Mouse (Mus musculus) megakaryocyte, adult 5-6 weeks (primary cell): Measurements from ENCODE around the gene Tnni1. TPM values are rescaled to one million over a fixed set of nuclear protein-coding genes. Genes with fewer than 3 reads are reported as not detected.

ENCODE experiments used
- ATAC-seq: 2 replicates; pipeline ENCODE4 v1.8.0; 2016; ENCODE audit warnings: mild to moderate bottlenecking, inconsistent platforms; ENCODE audit not compliant: poor library complexity, severe bottlenecking
- total RNA-seq, 2 experiments: library from RNA; stranded (forward) in 1 of 2; stranded (reverse) in 1 of 2; fragments of 153-499, 151-499 nt in 1 of 2; fragments of 221-1000, 200-1000 nt in 1 of 2; gene quantifications; 2 replicates each; pipeline versions ENCODE4 v1.2.3 to v1.2.4; 2015 to 2017

Gene Tnni1
- total RNA-seq, 2 experiments from 2014 or later: 0.45 TPM; not detected in 1

DNA sequence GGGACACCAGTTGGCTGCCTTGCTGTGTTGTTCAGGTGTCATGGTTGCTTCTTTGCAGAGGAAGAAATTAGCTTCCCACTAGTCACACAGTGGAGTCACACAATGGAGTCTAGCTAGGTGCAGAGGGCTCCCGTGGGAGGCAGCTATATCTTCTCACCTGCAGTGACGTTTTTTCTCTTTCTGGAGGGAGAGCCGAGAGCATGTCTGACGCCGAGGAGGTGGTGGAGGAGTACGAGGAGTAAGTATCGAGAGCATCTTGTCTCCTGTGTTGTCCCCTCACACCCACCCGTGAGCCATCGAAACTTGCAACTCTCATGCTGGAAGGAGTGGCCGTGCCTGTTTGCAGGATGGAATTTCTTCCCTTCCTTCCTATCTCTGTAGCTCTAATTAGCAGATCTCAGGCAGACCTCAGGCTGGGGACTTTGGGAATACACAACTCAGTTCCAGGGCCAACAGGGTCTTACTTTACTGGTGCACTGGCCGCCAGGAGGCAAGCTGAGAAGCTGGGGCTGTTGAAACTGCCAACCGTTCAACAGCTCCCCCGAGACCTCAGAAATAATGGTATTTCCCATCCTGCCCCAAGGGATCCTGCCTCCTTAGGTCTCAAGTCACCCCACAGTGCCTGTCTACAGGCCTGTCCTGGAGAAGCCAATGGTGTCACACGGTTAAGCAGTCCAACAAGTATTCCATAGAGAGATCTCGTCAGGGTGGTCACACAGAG lies 61.6 kb downstream of the Tnni1 start:
- no peak for ATAC-seq

GRCm38 (mm10) chr1:135843519-135844262 lies 64.5 kb downstream of the Tnni1 start:
- ATAC-seq: no peak

DNA sequence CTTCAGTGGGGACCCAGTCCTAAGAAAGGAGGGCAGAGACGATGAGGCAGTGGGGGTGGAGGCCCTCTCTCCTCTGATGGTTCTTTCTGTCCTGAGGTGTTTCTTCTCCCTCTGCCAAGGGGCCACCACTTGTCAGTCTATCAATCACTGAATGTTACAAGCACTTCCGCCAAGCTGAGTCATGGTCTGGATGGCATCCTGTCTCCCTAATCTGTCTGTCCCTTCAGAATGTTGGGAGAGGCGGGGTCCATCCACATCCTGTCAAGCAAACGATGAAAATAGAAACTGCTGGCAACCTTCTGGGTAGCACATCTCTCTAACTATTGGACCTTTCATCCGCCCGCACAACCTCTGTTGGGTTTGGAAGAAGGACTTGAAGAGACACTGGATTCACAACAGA lies 65.2 kb downstream of the Tnni1 start:
- no peak for ATAC-seq

- no peak for ATAC-seq
Observed at GRCm38 (mm10) chr1:135846632-135847031, 67.4 kb downstream of the Tnni1 start.

- ATAC-seq: peak; percentile 54
Observed at GRCm38 (mm10) chr1:135847139-135847562, 67.9 kb downstream of the Tnni1 start.

GRCm38 (mm10) chr1:135847611-135848351 lies 68.5 kb downstream of the Tnni1 start:
- no peak for ATAC-seq

DNA sequence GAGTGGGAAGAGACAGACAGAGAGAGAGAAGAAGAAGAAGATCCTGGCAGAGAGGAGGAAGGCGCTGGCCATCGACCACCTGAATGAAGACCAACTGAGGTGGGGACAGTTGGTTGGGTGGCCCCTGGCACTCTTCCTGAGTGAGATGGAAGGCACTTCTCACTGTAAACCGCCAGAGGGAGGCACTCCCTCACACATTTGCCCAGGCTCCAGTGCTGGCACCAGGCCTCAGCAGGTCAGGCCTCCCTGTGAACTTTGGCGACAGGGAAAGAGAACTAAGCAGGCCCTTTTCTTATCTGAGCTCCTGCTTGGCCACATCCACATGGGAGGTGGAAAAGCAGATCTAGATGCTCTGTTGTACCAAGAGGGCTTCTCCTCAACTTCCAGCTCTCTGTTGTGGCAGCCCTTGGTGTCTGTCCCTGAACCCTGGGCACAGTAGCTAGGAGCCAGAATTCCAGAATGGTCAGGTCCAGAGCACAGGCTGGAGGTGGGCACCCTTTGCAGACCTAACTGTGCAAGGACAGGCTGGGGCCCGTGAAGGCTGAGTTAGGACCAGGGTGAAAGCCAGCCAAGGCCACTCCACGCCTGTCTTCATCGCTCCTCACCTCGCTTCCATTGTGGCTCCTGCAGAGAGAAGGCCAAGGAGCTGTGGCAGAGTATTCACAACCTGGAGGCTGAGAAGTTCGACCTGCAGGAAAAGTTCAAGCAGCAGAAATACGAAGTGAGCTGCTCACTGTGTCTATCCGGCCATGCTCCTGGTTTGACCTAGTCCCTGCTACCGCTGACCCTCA lies 71.7 kb downstream of the Tnni1 start:
- ATAC-seq: peak; percentile 32; the same call in 1 of the 2 replicates

DNA sequence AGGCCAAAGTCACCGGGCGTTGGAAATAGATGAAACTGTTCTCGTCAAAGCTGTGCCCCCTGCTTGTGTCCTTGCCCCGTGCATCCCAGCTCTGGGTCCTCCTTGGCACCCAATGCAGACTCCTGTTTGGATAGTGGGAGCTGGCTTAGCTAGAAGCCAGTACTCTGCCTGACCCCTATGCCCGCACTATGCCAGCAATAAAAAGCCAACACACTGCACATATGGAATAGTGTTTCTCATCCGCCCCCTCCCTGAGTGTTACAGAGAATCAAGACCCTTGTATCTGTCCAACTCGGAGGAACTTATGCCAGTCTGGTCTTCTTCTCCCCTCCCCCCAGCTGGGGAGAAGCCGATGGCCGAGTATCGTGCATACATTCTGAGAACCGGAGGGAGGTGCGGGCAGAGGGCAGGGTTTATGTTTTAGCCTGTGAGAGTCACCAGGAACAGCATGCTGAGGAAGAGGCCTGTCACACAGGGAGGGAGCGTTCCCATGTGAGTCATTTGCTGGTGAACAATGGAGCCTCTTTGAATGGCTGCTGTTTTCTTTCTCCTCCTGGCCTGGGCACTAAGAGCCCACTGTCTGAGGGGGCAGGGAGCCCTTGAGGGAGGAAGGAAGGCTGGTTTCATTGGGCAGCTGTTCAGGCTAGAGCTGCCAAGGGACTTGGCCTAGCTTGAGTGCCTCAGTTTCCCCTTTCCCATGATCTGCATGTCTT lies 73.0 kb downstream of the Tnni1 start:
- no peak for ATAC-seq

- no peak for ATAC-seq
Observed at GRCm38 (mm10) chr1:135853200-135853599, 74.0 kb downstream of the Tnni1 start.

GRCm38 (mm10) chr1:135854591-135855343 lies 75.5 kb downstream of the Tnni1 start:
- ATAC-seq: no peak

GRCm38 (mm10) chr1:135855344-135855687 lies 76.1 kb downstream of the Tnni1 start:
- ATAC-seq: no peak

- ATAC-seq: no peak
Observed at GRCm38 (mm10) chr1:135856070-135856469, 76.8 kb downstream of the Tnni1 start.

DNA sequence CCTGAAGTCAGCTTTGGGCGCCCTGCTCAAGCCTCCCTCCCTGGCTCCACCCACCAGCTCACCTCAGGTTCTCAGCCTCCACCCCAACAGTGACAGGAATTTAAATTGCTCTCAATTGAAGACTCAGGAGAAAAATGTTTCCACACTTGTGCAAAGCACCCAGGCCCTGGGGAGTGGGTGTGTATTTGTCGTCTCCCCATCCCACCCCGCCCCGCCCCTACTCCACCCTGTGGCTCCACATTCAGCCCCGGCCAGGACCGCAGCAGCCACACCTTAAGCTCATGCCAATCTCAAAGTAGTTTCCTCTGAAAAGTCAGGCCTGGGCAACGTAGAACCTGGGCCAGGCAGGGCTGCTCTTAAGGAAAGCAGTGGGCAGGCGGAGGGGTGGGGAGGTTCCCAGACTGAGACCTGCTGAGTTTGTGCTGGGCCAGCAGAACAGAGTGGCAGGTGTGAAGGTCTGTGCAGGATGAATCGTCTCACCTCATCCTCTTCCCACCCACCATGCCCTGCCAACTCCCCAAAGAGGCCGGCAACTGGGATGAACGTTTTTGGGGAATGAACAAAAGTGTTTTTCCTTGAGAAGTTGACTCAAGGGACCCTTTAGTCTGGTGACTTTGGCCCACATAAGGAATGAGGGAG lies 78.0 kb downstream of the Tnni1 start:
- no peak for ATAC-seq

GRCm38 (mm10) chr1:135858533-135858932 lies 79.3 kb downstream of the Tnni1 start:
- no peak for ATAC-seq

Other genes with a start within 250 kb of the Tnni1 start
- 36.2 and 44.1 TPM in 2 replicates for gene Nav1, start 172.1 kb upstream of the Tnni1 start, total RNA-seq (2015)
- 6.2 and 10.8 TPM in 2 replicates for gene Nav1, start 172.1 kb upstream of the Tnni1 start, total RNA-seq (2017)
- gene Csrp1, start 59.4 kb upstream of the Tnni1 start, total RNA-seq (2015): 86.2 and 87.6 TPM in 2 replicates
- 99.9 and 100 TPM in 2 replicates for gene Csrp1, start 59.4 kb upstream of the Tnni1 start, total RNA-seq (2017)
- 0.75 TPM in 1 of 2 replicates, not detected in the other for gene Phlda3, start 13.3 kb upstream of the Tnni1 start, total RNA-seq (2015)
- gene Phlda3, start 13.3 kb upstream of the Tnni1 start, total RNA-seq (2017): 0.22 and 1.2 TPM in 2 replicates
- gene Lad1, start 39.2 kb downstream of the Tnni1 start, total RNA-seq (2015): not detected in 2 replicates
- not detected in 2 replicates for gene Lad1, start 39.2 kb downstream of the Tnni1 start, total RNA-seq (2017)
- gene Tnnt2, start 56.9 kb downstream of the Tnni1 start, total RNA-seq (2015): not detected in 2 replicates
- not detected in 2 replicates for gene Tnnt2, start 56.9 kb downstream of the Tnni1 start, total RNA-seq (2017)
- not detected in 2 replicates for gene Pkp1, start 139.8 kb downstream of the Tnni1 start, total RNA-seq (2015)
- not detected in 2 replicates for gene Pkp1, start 139.8 kb downstream of the Tnni1 start, total RNA-seq (2017)
- not detected in 2 replicates for gene Igfn1, start 226.9 kb downstream of the Tnni1 start, total RNA-seq (2015)
- gene Igfn1, start 226.9 kb downstream of the Tnni1 start, total RNA-seq (2017): not detected in 2 replicates
- 2.5 and 3.9 TPM in 2 replicates for gene Tmem9, start 228.7 kb downstream of the Tnni1 start, total RNA-seq (2015)
- 2.8 and 3.7 TPM in 2 replicates for gene Tmem9, start 228.7 kb downstream of the Tnni1 start, total RNA-seq (2017)